Mouse (Mus musculus) lung, postnatal 0 days (tissue): Measurements from ENCODE around the gene Pmch. TPM values are rescaled to one million over a fixed set of nuclear protein-coding genes. Genes with fewer than 3 reads are reported as not detected.

Experiments used
- ATAC-seq: fragments of 200-750 bp; cut with Nextera tagmentation; 2 replicates; pipeline ENCODE4 v1.8.0; 2017; ENCODE audit warnings: moderate library complexity
- DNase-seq: peaks from one replicate; pipeline ENCODE4 v3.0.0-alpha.2; 2016; ENCODE audit warnings: low spot score
- H3K27ac ChIP-seq: fragments of 300-500 bp; sonication (generic); 2 replicates; pipeline ENCODE4 v1.5.1; 2014; ENCODE audit warnings: antibody characterized with exemption, mild to moderate bottlenecking, low read length, mixed read lengths
- H3K27me3 ChIP-seq: fragments of 300-500 bp; sonication (generic); replicated peaks from 2 replicates; pipeline ENCODE4 v1.6.1; 2014; ENCODE audit warnings: low read length, mixed read lengths; ENCODE audit not compliant: insufficient read depth
- H3K36me3 ChIP-seq: fragments of 300-500 bp; sonication (generic); 2 replicates; pipeline ENCODE4 v1.6.1; 2014; ENCODE audit warnings: low read length, mixed read lengths; ENCODE audit not compliant: insufficient read depth
- H3K4me1 ChIP-seq: fragments of 300-500 bp; sonication (generic); 2 replicates; pipeline ENCODE4 v1.6.1; 2014; ENCODE audit warnings: antibody characterized with exemption, low read depth, low read length, mixed read lengths; ENCODE audit not compliant: insufficient read depth
- H3K4me2 ChIP-seq: fragments of 300-500 bp; sonication (generic); replicated peaks from 2 replicates; pipeline ENCODE4 v1.6.1; 2014; ENCODE audit warnings: low read depth, mild to moderate bottlenecking, low read length, moderate library complexity, mixed read lengths
- H3K4me3 ChIP-seq: fragments of 300-500 bp; sonication (generic); 2 replicates; pipeline ENCODE4 v1.5.1; 2014; ENCODE audit warnings: low read depth, low read length
- H3K9ac ChIP-seq: fragments of 300-500 bp; sonication (generic); replicated peaks from 2 replicates; pipeline ENCODE4 v1.6.1; 2014; ENCODE audit warnings: low read depth, mild to moderate bottlenecking
- H3K9me3 ChIP-seq: fragments of 300-500 bp; sonication (generic); 2 replicates; pipeline ENCODE4 v1.6.1; 2016; ENCODE audit warnings: low read length, mixed read lengths
- CTCF ChIP-seq: IDR thresholded peaks from 2 replicates; pipeline ENCODE4 v1.5.1; 2016; ENCODE audit warnings: antibody characterized with exemption, mild to moderate bottlenecking
- EP300 ChIP-seq: IDR thresholded peaks from 2 replicates; pipeline ENCODE4 v1.6.1; 2016; ENCODE audit warnings: antibody characterized with exemption, mild to moderate bottlenecking, control low read depth
- WGBS: fragments of 180-500 bp; shearing (Covaris S2); extraction: QIAGEN DNeasy Blood & Tissue Kit; methylation state at CpG from one replicate; pipeline ENCODE4 v1.1.7; 2014; 5-methylcytosine and 5-hydroxymethylcytosine counted together
- polyA plus RNA-seq: library from polyadenylated mRNA; unstranded; fragments of >200 nt; fragmentation: Nextera tagmentation; extraction: Ambion mirVana; gene quantifications from 2 replicates; pipeline ENCODE4 v1.2.1, GENCODE M21; 2015

Gene Pmch
- polyA plus RNA-seq, 1 experiment from 2014 or later, result 0.38 TPM

- Histone ChIP-seq H3K9me3 (no peaks in the 10 kb centered on the region), H3K4me2 (no peak overlapping the region), H3K36me3 (no peaks in the 10 kb centered on the region), H3K27ac (no peak overlapping the region), H3K4me3 (no peak overlapping the region), H3K4me1 (no peaks in the 10 kb centered on the region), H3K27me3 (no peaks in the 10 kb centered on the region), H3K9ac (no peak overlapping the region)
- no peak for TF ChIP-seq EP300
- no peak for TF ChIP-seq CTCF
- DNase-seq (no peak), ATAC-seq (no peak)
- 59% methylated on average over 2 of the region's 2 CpGs for WGBS
Measured at GRCm38 (mm10) chr10:88064872-88065271, 26.0 kb upstream of the Pmch start.

GRCm38 (mm10) chr10:88067377-88067776 is 23.5 kb upstream of the Pmch start:
- TF ChIP-seq CTCF, result no peak
- no peak for TF ChIP-seq EP300
- 75% methylated on average over 3 of the region's 3 CpGs for WGBS
- H3K9ac ChIP-seq, result no peak overlapping the region
- H3K36me3 ChIP-seq, result no peaks in the 10 kb centered on the region
- H3K4me3 ChIP-seq, result no peak overlapping the region
- H3K4me2 ChIP-seq, result no peak overlapping the region
- H3K27me3 ChIP-seq, result no peaks in the 10 kb centered on the region
- H3K9me3 ChIP-seq, result no peaks in the 10 kb centered on the region
- DNase-seq, result no peak
- H3K4me1 ChIP-seq, result no peaks in the 10 kb centered on the region
- H3K27ac ChIP-seq, result no peak overlapping the region
- no peak for ATAC-seq

GRCm38 (mm10) chr10:88106169-88106568 is 15.3 kb downstream of the Pmch start:
- Histone ChIP-seq H3K9me3 (no peaks in the 10 kb centered on the region), H3K36me3 (no peaks in the 10 kb centered on the region), H3K9ac (no peak overlapping the region), H3K27me3 (no peaks in the 10 kb centered on the region), H3K4me1 (no peaks in the 10 kb centered on the region), H3K27ac (no peak overlapping the region), H3K4me3 (no peak overlapping the region), H3K4me2 (no peak overlapping the region)
- TF ChIP-seq EP300 (peak; percentile 75), CTCF (no peak)
- whole genome bisulfite sequencing, result 64% methylated on average over 2 of the region's 2 CpGs
- ATAC-seq (peak; percentile 77), DNase-seq (peak; percentile 9)

GRCm38 (mm10) chr10:88113290-88113689 is 22.4 kb downstream of the Pmch start:
- no peaks in the 10 kb centered on the region for H3K9me3 ChIP-seq
- WGBS, result 68% methylated on average over 2 of the region's 2 CpGs
- ATAC-seq (no peak), DNase-seq (no peak)
- no peak overlapping the region for H3K27ac ChIP-seq
- TF ChIP-seq CTCF, result no peak
- TF ChIP-seq EP300, result no peak
- H3K36me3 ChIP-seq, result no peaks in the 10 kb centered on the region
- no peak overlapping the region for H3K4me2 ChIP-seq
- H3K27me3 ChIP-seq, result no peaks in the 10 kb centered on the region
- no peak overlapping the region for H3K4me3 ChIP-seq
- no peaks in the 10 kb centered on the region for H3K4me1 ChIP-seq
- H3K9ac ChIP-seq, result no peak overlapping the region

GRCm38 (mm10) chr10:88119721-88120120 is 28.8 kb downstream of the Pmch start:
- no peak for ATAC-seq
- H3K27me3 ChIP-seq, result no peaks in the 10 kb centered on the region
- no peak overlapping the region for H3K9ac ChIP-seq
- no peak overlapping the region for H3K4me3 ChIP-seq
- no peaks in the 10 kb centered on the region for H3K36me3 ChIP-seq
- no peaks in the 10 kb centered on the region for H3K9me3 ChIP-seq
- no peaks in the 10 kb centered on the region for H3K4me1 ChIP-seq
- no peak for DNase-seq
- no peak overlapping the region for H3K27ac ChIP-seq
- TF ChIP-seq EP300, result no peak
- peak; percentile 55 for TF ChIP-seq CTCF
- H3K4me2 ChIP-seq, result no peak overlapping the region

GRCm38 (mm10) chr10:88135630-88136029 is 44.8 kb downstream of the Pmch start:
- Histone ChIP-seq H3K9ac (no peak overlapping the region), H3K27ac (no peak overlapping the region), H3K36me3 (no peaks in the 10 kb centered on the region), H3K4me1 (no peaks in the 10 kb centered on the region), H3K9me3 (no peaks in the 10 kb centered on the region), H3K4me2 (no peak overlapping the region), H3K27me3 (no peaks in the 10 kb centered on the region), H3K4me3 (no peak overlapping the region)
- ATAC-seq, result no peak
- no peak for DNase-seq
- 94% methylated on average over 16 of the region's 16 CpGs for WGBS
- TF ChIP-seq CTCF (no peak), EP300 (no peak)

Other genes with a start within 250 kb of the Pmch start
- gene Igf1, start 232.8 kb upstream of the Pmch start, polyA plus RNA-seq, result 20.5 and 25.0 TPM in 2 replicates
- 0.79 and 0.94 TPM in 2 replicates for gene Parpbp, start 55.9 kb downstream of the Pmch start, polyA plus RNA-seq
- 21.3 and 22.5 TPM in 2 replicates for gene Nup37, start 55.9 kb downstream of the Pmch start, polyA plus RNA-seq
- 73.0 and 75.2 TPM in 2 replicates for gene Washc3, start 110.0 kb downstream of the Pmch start, polyA plus RNA-seq